Mouse (Mus musculus) midbrain, embryonic 13.5 days (tissue): ENCODE data around the gene P4hb. TPM values are rescaled to one million over a fixed set of nuclear protein-coding genes. Genes with fewer than 3 reads are reported as not detected.
A peak's percentile ranks its signal among the peaks of the same experiment; 100 is the strongest.

Source experiments
- ATAC-seq: fragments of 200-750 bp; cut with Nextera tagmentation; 2 replicates; pipeline ENCODE4 v1.8.0; 2017; ENCODE audit warnings: mild to moderate bottlenecking, moderate TSS enrichment, moderate library complexity
- H3K27ac ChIP-seq: fragments of 300-500 bp; sonication (generic); 2 replicates; pipeline ENCODE4 v1.5.1; 2015; ENCODE audit warnings: inconsistent platforms, mild to moderate bottlenecking, moderate library complexity
- H3K27me3 ChIP-seq: fragments of 300-500 bp; sonication (generic); 2 replicates; pipeline ENCODE4 v1.6.1; 2015; ENCODE audit warnings: mild to moderate bottlenecking, inconsistent platforms
- H3K36me3 ChIP-seq: fragments of 300-500 bp; sonication (generic); 2 replicates; pipeline ENCODE4 v1.6.1; 2015; ENCODE audit warnings: mild to moderate bottlenecking, inconsistent platforms
- H3K4me1 ChIP-seq: fragments of 300-500 bp; sonication (generic); replicated peaks from 2 replicates; pipeline ENCODE4 v1.6.1; 2015; ENCODE audit warnings: inconsistent platforms
- H3K4me2 ChIP-seq: fragments of 300-500 bp; sonication (generic); replicated peaks from 2 replicates; pipeline ENCODE4 v1.6.1; 2015; ENCODE audit warnings: moderate library complexity, mild to moderate bottlenecking, inconsistent platforms
- H3K4me3 ChIP-seq: fragments of 300-500 bp; sonication (generic); replicated peaks from 2 replicates; pipeline ENCODE4 v1.5.1; 2015; ENCODE audit warnings: mild to moderate bottlenecking, inconsistent platforms
- H3K9ac ChIP-seq: fragments of 300-500 bp; sonication (generic); replicated peaks from 2 replicates; pipeline ENCODE4 v1.6.1; 2015; ENCODE audit warnings: mild to moderate bottlenecking, inconsistent platforms
- H3K9me3 ChIP-seq: fragments of 300-500 bp; sonication (generic); 2 replicates; pipeline ENCODE4 v1.6.1; 2016; ENCODE audit warnings: mild to moderate bottlenecking, inconsistent platforms
- WGBS: fragments of 180-500 bp; shearing (Covaris S2); methylation state at CpG from one replicate; pipeline ENCODE4 v1.1.7; 2015; 5-methylcytosine and 5-hydroxymethylcytosine counted together
- polyA plus RNA-seq: library from polyadenylated mRNA; unstranded; fragments of >200 nt; fragmentation: Nextera tagmentation; extraction: Ambion mirVana; gene quantifications from 2 replicates; pipeline ENCODE4 v1.2.1, GENCODE M21; 2015

The P4hb gene
- polyA plus RNA-seq, 1 experiment from 2014 or later, result 297 TPM

DNA sequence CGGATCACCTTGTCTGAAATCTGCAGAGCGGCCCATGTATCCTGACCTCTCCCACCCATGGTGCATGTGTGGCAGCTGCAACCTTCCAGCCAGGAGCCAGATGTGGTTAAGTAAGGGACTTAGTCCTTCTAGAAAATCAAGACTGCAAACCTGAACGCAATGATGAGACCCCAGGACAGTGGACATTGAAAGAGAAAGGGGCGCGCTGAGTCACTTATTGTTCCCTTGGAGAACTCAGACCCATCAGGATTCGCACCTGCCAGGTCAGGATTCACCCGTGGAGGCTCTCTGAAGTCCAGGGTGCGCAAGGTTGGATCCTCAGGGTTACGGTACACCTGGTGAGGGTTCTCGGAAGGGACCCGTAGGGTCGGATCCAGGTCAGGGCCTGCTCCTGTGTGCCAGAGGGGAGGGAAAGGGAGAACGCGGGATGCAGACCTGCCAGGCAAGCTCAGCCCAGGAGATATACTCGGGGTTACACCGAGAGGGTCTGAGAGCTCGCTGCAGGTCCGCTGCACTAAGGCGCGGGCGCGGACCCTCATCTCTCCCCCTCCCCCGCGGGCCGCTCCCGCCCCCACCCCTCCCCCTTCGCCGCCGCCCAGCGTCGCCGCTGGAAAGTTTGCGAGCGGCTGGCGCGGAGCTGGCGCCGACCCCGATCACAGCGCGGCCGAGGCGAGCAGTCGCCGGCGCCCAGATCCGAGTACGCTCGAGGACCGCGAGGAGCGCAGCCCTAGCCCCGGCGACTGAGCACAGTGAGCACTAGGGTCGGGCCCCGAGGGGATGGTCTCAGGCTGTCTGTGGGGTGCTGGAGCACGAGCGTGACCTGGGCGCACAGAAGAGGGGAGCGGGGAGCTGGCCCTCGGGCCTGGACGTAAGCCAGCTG lies 42.7 kb downstream of the P4hb start, which contains the start of gene Gcgr:
Gcgr (plus strand) TSS at position 615 of the 880 bp plus-strand sequence.
- peaks cover 10% of the 10 kb centered on the region for H3K4me1 ChIP-seq
- H3K4me2 ChIP-seq, result peak within 1 kb of the TSS; percentile 56
- peaks cover 70% of the 10 kb centered on the region for H3K27me3 ChIP-seq
- H3K36me3 ChIP-seq, result no peaks in the 10 kb centered on the region
- H3K27ac ChIP-seq, result no peak within 1 kb of the TSS
- ATAC-seq, result 0 out of 2 replicates have a peak, but pooled peaks have one; percentile 17
- WGBS, result 7% methylated on average over 59 of the region's 62 CpGs
- H3K9ac ChIP-seq, result no peak within 1 kb of the TSS
- peak within 1 kb of the TSS; percentile 29 for H3K4me3 ChIP-seq
- H3K9me3 ChIP-seq, result no peaks in the 10 kb centered on the region

- ATAC-seq, result no peak
- Histone ChIP-seq H3K4me3 (no peak overlapping the region), H3K9ac (no peak overlapping the region), H3K4me1 (peaks cover 10% of the 10 kb centered on the region), H3K9me3 (no peaks in the 10 kb centered on the region), H3K4me2 (no peak overlapping the region), H3K27ac (no peak overlapping the region), H3K27me3 (peaks cover 67% of the 10 kb centered on the region), H3K36me3 (no peaks in the 10 kb centered on the region)
- WGBS, result 50% methylated on average over 4 of the region's 4 CpGs
Measured at GRCm38 (mm10) chr11:120528903-120529302, 44.1 kb downstream of the P4hb start.

DNA sequence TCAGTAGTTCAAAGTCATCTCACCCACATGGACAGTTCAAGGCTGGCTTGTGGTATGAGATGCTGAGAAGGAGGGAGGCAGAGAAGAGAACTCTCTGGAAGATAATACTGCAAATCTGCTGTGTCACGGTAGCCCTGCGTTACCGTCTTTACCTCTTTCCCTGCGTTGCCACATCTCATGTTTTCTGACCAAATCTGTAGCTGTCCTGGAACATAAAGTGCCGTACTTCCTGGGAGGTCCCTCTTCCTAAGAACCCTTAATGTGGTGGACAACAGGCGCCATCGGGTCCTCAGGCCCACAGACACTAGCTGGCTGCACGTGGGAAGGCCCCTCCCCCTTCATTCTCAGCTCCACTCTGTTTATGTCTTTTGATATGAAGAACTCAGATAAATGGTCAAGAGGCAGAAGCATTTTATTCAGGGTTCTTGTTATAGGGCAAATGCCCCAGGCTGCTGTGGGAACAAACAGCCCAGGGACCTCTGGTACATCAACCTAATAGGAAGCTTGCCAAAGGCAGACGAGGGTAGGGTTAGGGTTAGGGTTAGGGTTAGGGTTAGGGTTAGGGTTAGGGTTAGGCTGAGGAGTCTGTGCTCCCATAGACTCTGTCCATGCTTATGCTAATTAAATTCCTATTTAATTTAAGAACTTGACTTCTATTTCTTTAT lies 45.2 kb downstream of the P4hb start:
- 84% methylated on average over 9 of the region's 9 CpGs for WGBS

DNA sequence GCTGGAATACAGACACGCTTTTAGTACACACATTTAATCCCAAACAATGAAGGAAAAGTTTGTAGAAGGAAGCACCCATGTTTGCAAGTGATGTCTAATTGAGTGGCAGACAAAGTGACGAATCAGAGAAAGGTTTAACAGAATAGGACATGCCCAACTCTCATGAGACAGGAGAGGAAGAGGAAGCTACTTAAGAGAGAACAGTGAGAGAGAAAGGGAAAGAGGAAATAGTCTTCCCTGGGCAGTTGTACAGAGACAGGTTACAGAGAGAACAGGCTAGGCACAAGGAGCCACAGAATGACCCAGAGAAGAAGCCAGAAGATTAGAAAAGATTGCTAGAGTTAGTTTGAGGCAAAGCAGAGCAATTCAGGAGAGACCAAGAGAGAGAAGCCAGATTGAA lies 47.1 kb downstream of the P4hb start:
- H3K27ac ChIP-seq, result no peak overlapping the region
- no peak overlapping the region for H3K4me3 ChIP-seq
- H3K9ac ChIP-seq, result no peak overlapping the region
- H3K27me3 ChIP-seq, result peaks cover 37% of the 10 kb centered on the region
- no peaks in the 10 kb centered on the region for H3K36me3 ChIP-seq
- H3K4me2 ChIP-seq, result no peak overlapping the region
- 80% methylated on average over 2 of the region's 2 CpGs for WGBS
- no peak for ATAC-seq
- H3K4me1 ChIP-seq, result peaks cover 9% of the 10 kb centered on the region
- H3K9me3 ChIP-seq, result no peaks in the 10 kb centered on the region

More for the DNA sequence above, 45.2 kb downstream of the P4hb start:
- Histone ChIP-seq H3K4me2 (no peak overlapping the region), H3K4me3 (no peak overlapping the region), H3K4me1 (peaks cover 10% of the 10 kb centered on the region), H3K9me3 (no peaks in the 10 kb centered on the region), H3K27me3 (peaks cover 56% of the 10 kb centered on the region), H3K36me3 (no peaks in the 10 kb centered on the region), H3K27ac (no peak overlapping the region), H3K9ac (no peak overlapping the region)
- ATAC-seq, result no peak

- ATAC-seq, result no peak
- H3K27me3 ChIP-seq, result peaks cover 3% of the 10 kb centered on the region
- H3K27ac ChIP-seq, result no peak overlapping the region
- H3K9me3 ChIP-seq, result no peaks in the 10 kb centered on the region
- 84% methylated on average over 8 of the region's 8 CpGs for WGBS
- no peak overlapping the region for H3K9ac ChIP-seq
- H3K4me2 ChIP-seq, result no peak overlapping the region
- H3K4me3 ChIP-seq, result no peak overlapping the region
- no peaks in the 10 kb centered on the region for H3K36me3 ChIP-seq
- H3K4me1 ChIP-seq, result no peaks in the 10 kb centered on the region
Measured at GRCm38 (mm10) chr11:120522581-120522980, 50.5 kb downstream of the P4hb start.

DNA sequence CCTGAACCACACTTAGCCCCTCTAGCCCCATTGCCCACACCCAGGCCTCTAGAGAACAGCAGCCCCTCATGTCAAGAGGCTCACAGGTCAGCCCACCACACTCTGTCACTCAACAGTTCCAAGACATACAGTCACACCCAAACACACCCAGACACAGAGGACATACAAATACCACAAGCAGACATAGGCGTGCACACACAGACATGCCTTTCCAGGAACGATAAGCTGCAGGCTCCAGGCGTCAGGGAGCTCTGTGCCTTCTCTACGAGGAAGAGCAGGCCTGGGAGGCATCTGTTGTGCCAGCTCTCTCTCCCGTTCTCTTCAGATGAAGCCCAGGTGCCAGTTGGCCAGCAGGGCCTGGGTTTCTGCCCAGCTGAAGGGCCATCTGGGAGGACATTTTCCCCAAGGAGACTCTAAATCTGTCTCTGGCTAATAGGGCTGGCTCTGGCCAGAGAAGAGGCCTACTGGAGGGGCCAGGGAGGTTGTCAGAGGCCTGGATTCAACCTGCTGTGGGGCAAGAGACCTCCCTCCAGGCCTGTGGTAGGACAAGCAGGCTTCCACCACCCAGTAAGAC lies 52.0 kb downstream of the P4hb start:
- Histone ChIP-seq H3K27ac (no peak overlapping the region), H3K9me3 (no peaks in the 10 kb centered on the region), H3K4me2 (no peak overlapping the region), H3K4me1 (no peaks in the 10 kb centered on the region), H3K27me3 (no peaks in the 10 kb centered on the region), H3K9ac (no peak overlapping the region), H3K36me3 (no peaks in the 10 kb centered on the region), H3K4me3 (no peak overlapping the region)
- 85% methylated on average over 5 of the region's 5 CpGs for WGBS
- ATAC-seq, result no peak

GRCm38 (mm10) chr11:120520498-120520897 lies 52.6 kb downstream of the P4hb start:
- WGBS, result 84% methylated on average over 9 of the region's 9 CpGs
- Histone ChIP-seq H3K4me3 (no peak overlapping the region), H3K9ac (no peak overlapping the region), H3K36me3 (no peaks in the 10 kb centered on the region), H3K27ac (no peak overlapping the region), H3K27me3 (no peaks in the 10 kb centered on the region), H3K4me2 (no peak overlapping the region), H3K4me1 (no peaks in the 10 kb centered on the region), H3K9me3 (no peaks in the 10 kb centered on the region)
- no peak for ATAC-seq

DNA sequence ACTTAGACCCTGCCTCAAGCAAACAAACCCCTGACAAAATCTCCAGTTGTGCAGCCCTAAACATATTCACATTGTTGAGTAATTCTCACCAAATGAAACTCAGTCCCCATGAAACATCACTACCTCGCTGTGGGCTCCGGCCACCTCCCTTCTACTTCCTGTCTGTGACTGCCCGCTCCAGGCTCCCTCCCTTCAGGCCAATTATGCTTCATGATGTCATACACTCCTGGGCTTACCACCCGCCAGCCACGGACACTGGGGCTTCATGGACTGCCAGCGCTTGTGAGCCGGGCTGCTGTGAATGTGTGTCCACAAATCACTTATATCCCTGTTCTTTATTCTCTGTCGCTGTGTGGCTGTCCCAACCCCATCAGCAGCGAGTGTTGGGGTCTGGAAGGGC lies 53.3 kb downstream of the P4hb start:
- ATAC-seq, result no peak
- H3K4me1 ChIP-seq, result no peaks in the 10 kb centered on the region
- no peak overlapping the region for H3K4me3 ChIP-seq
- 0 out of 2 replicates have a peak overlapping the region, but pooled peaks have one; percentile 2 for H3K9ac ChIP-seq
- H3K9me3 ChIP-seq, result no peaks in the 10 kb centered on the region
- no peak overlapping the region for H3K27ac ChIP-seq
- H3K4me2 ChIP-seq, result no peak overlapping the region
- WGBS, result 58% methylated on average over 9 of the region's 9 CpGs
- no peaks in the 10 kb centered on the region for H3K27me3 ChIP-seq
- no peaks in the 10 kb centered on the region for H3K36me3 ChIP-seq

GRCm38 (mm10) chr11:120518558-120518957 lies 54.5 kb downstream of the P4hb start:
- Histone ChIP-seq H3K27me3 (no peaks in the 10 kb centered on the region), H3K4me1 (no peaks in the 10 kb centered on the region), H3K36me3 (no peaks in the 10 kb centered on the region), H3K27ac (no peak overlapping the region), H3K4me2 (no peak overlapping the region), H3K4me3 (no peak overlapping the region), H3K9me3 (no peaks in the 10 kb centered on the region), H3K9ac (no peak overlapping the region)
- 80% methylated on average over 6 of the region's 6 CpGs for WGBS
- ATAC-seq, result no peak

GRCm38 (mm10) chr11:120518027-120518426 lies 55.0 kb downstream of the P4hb start:
- H3K9ac ChIP-seq, result no peak overlapping the region
- H3K36me3 ChIP-seq, result no peaks in the 10 kb centered on the region
- no peak overlapping the region for H3K4me2 ChIP-seq
- H3K4me3 ChIP-seq, result no peak overlapping the region
- 70% methylated on average over 6 of the region's 6 CpGs for WGBS
- H3K9me3 ChIP-seq, result no peaks in the 10 kb centered on the region
- H3K27me3 ChIP-seq, result no peaks in the 10 kb centered on the region
- no peak for ATAC-seq
- H3K4me1 ChIP-seq, result no peaks in the 10 kb centered on the region
- no peak overlapping the region for H3K27ac ChIP-seq

- H3K4me2 ChIP-seq, result no peak overlapping the region
- no peaks in the 10 kb centered on the region for H3K4me1 ChIP-seq
- H3K4me3 ChIP-seq, result no peak overlapping the region
- H3K9me3 ChIP-seq, result no peaks in the 10 kb centered on the region
- WGBS, result 71% methylated on average over 4 of the region's 4 CpGs
- H3K36me3 ChIP-seq, result no peaks in the 10 kb centered on the region
- H3K27ac ChIP-seq, result no peak overlapping the region
- no peaks in the 10 kb centered on the region for H3K27me3 ChIP-seq
- H3K9ac ChIP-seq, result no peak overlapping the region
- no peak for ATAC-seq
Measured at GRCm38 (mm10) chr11:120517147-120517546, 55.9 kb downstream of the P4hb start.

DNA sequence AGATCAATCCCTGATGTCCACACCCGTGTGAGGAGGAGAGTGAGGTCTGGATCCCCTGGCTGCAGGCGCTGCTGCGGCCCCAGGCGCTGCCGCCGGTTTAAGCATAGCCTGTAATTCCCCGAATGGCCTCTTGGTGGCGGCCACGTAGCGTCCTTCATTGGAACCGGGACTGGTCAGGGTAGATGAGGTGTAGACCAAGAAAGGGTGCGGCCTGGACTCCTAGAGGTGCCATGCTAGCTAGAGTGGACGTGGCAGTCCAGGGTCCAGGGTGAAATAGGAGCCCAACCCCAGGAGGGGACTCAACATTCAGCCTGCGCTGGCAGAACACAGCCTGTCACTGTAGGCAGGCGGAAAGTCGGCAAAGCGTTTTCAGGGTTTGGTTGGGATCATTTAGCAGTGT lies 57.4 kb downstream of the P4hb start:
- no peak overlapping the region for H3K4me2 ChIP-seq
- no peaks in the 10 kb centered on the region for H3K27me3 ChIP-seq
- no peak overlapping the region for H3K4me3 ChIP-seq
- H3K27ac ChIP-seq, result no peak overlapping the region
- no peak overlapping the region for H3K9ac ChIP-seq
- H3K36me3 ChIP-seq, result no peaks in the 10 kb centered on the region
- H3K4me1 ChIP-seq, result peaks cover 5% of the 10 kb centered on the region; the same call in 1 of the 2 replicates
- ATAC-seq, result peak; percentile 79
- H3K9me3 ChIP-seq, result no peaks in the 10 kb centered on the region
- 16% methylated on average over 17 of the region's 17 CpGs for WGBS
